Mouse (Mus musculus): ENCODE measurements around the gene Nol11. TPM values are rescaled to one million over a fixed set of nuclear protein-coding genes. Genes with fewer than 3 reads are reported as not detected.

Gene Nol11
- total RNA-seq (2021) = 23.7 and 26.4 TPM in 2 replicates
- long read RNA-seq, experiment 1, transcript Nol11-201 (18 exons, 3,158 nt) = major isoform, 24 of 33 reads
- long read RNA-seq, experiment 1, transcript Nol11-202 (18 exons, 3,098 nt) = minor isoform, 5 of 33 reads
- long read RNA-seq, experiment 1, partial matches to known transcripts = 1 of 33 reads
- long read RNA-seq, experiment 1, other reads (novel, unspliced or antisense) = 3 of 33 reads
- long read RNA-seq, experiment 2, transcript Nol11-201 (18 exons, 3,158 nt) = major isoform, 25 of 35 reads
- long read RNA-seq, experiment 2, partial matches to known transcripts = 3 of 35 reads
- long read RNA-seq, experiment 2, other reads (novel, unspliced or antisense) = 6 of 35 reads

- peak; percentile 99 for DNase-seq
These were observed at the start of gene Nol11 for GRCm38 (mm10) chr11:107188565-107189552. Gene Nol11, minus strand, starts transcription at chr11:107189381.

- DNase-seq = no peak
These were observed 49.3 kb upstream of the Nol11 start for GRCm38 (mm10) chr11:107238506-107238905.

- no peak for DNase-seq
These were observed 48.4 kb upstream of the Nol11 start for GRCm38 (mm10) chr11:107237532-107237931.

- DNase-seq = no peak
These were observed 44.2 kb upstream of the Nol11 start for GRCm38 (mm10) chr11:107233252-107233890.

GRCm38 (mm10) chr11:107230128-107230527, 40.9 kb upstream of the Nol11 start:
- no peak for DNase-seq

- DNase-seq = no peak
These were observed 37.2 kb upstream of the Nol11 start for GRCm38 (mm10) chr11:107226431-107226830.

- DNase-seq = no peak
These were observed 36.8 kb upstream of the Nol11 start for GRCm38 (mm10) chr11:107226013-107226412.

GRCm38 (mm10) chr11:107225301-107225700, 36.1 kb upstream of the Nol11 start:
- peak; percentile 22 for DNase-seq

- DNase-seq = no peak
These were observed 34.6 kb upstream of the Nol11 start for GRCm38 (mm10) chr11:107223667-107224214.

GRCm38 (mm10) chr11:107223169-107223561, 34.0 kb upstream of the Nol11 start:
- peak; percentile 26 for DNase-seq

- DNase-seq = no peak
These were observed 33.5 kb upstream of the Nol11 start for GRCm38 (mm10) chr11:107222531-107223168.

GRCm38 (mm10) chr11:107215111-107215510, 25.9 kb upstream of the Nol11 start:
- no peak for DNase-seq

GRCm38 (mm10) chr11:107213745-107214144, 24.6 kb upstream of the Nol11 start:
- DNase-seq = peak; percentile 17

- no peak for DNase-seq
These were observed 20.6 kb upstream of the Nol11 start for GRCm38 (mm10) chr11:107209818-107210217.

- DNase-seq = no peak
These were observed 12.6 kb upstream of the Nol11 start for GRCm38 (mm10) chr11:107201773-107202172.

- no peak for DNase-seq
These were observed 10.1 kb upstream of the Nol11 start for GRCm38 (mm10) chr11:107199281-107199680.

- no peak for DNase-seq
These were observed 6.2 kb upstream of the Nol11 start for GRCm38 (mm10) chr11:107195334-107195733.

- peak; percentile 61 for DNase-seq
These were observed 1.2 kb upstream of the Nol11 start for GRCm38 (mm10) chr11:107190376-107190775.

GRCm38 (mm10) chr11:107183777-107184176, 5.4 kb downstream of the Nol11 start:
- no peak for DNase-seq

- DNase-seq = no peak
These were observed 28.0 kb downstream of the Nol11 start for GRCm38 (mm10) chr11:107161215-107161614.

- DNase-seq = no peak
These were observed 30.1 kb downstream of the Nol11 start for GRCm38 (mm10) chr11:107159034-107159433.

All from adrenal gland, postnatal 14 days (tissue).